In genomic region chr11:101140164-101140819, GRCm38 (mm10) we compare ENCODE assay signal across 8 mouse cellular contexts. TPM values are rescaled to one million over a fixed set of nuclear protein-coding genes. Genes with fewer than 3 reads are reported as not detected.
DNase-seq lines count a peak whose midpoint lies in the region; ATAC-seq lines count a peak whose summit lies in the region.

No protein-coding gene starts in this region.

- peak overlapping the region; percentile 49 for H3K4me2 ChIP-seq in embryonic facial prominence, embryonic 15.5 days (replicated peaks)
- H3K4me2 ChIP-seq in intestine, embryonic 14.5 days (ENCODE audit: low read length), result peak overlapping the region; percentile 46

- H3K27me3 ChIP-seq in heart, embryonic 10.5 days (ENCODE audit: insufficient read depth, poor library complexity, severe bottlenecking), result peaks cover 19% of the 10 kb centered on the region; the same call in 1 of the 2 replicates
- H3K27me3 ChIP-seq in embryonic facial prominence, embryonic 15.5 days, result no peaks in the 10 kb centered on the region
- 0 out of 2 replicates have a peak, but pooled peaks cover 7% of the 10 kb centered on the region for H3K27me3 ChIP-seq in intestine, embryonic 14.5 days (replicated peaks; ENCODE audit: control insufficient read depth, insufficient read depth, low read length)

- H3K9ac ChIP-seq in embryonic facial prominence, embryonic 15.5 days, result no peak overlapping the region
- H3K9ac ChIP-seq in intestine, embryonic 14.5 days (ENCODE audit: low read length), result no peak overlapping the region

- no peaks in the 10 kb centered on the region for H3K9me3 ChIP-seq in heart, embryonic 10.5 days
- H3K9me3 ChIP-seq in embryonic facial prominence, embryonic 15.5 days (replicated peaks), result no peaks in the 10 kb centered on the region
- no peaks in the 10 kb centered on the region for H3K9me3 ChIP-seq in intestine, embryonic 14.5 days (ENCODE audit: control insufficient read depth, low read length)

- intact Hi-C loops in heart, postnatal 25 days (cut with DNase I), result no loop called here
- intact Hi-C loops in left cerebral cortex, postnatal 4 days (cut with DNase I), result no loop called here

- peak overlapping the region; percentile 59 for H3K4me3 ChIP-seq in heart, embryonic 10.5 days
- peak overlapping the region; percentile 28 for H3K4me3 ChIP-seq in embryonic facial prominence, embryonic 15.5 days (replicated peaks)
- peak overlapping the region; percentile 15; the same call in 1 of the 2 replicates for H3K4me3 ChIP-seq in intestine, embryonic 14.5 days (ENCODE audit: low read depth, low read length)

- 35% methylated on average over 27 of the region's 27 CpGs for whole genome bisulfite sequencing in heart, embryonic 10.5 days
- WGBS in embryonic facial prominence, embryonic 15.5 days, result 30% methylated on average over 27 of the region's 27 CpGs
- WGBS in intestine, embryonic 14.5 days, result 52% methylated on average over 27 of the region's 27 CpGs

- DNase-seq in heart, embryonic 10.5 days (ENCODE audit: low spot score), result peak; percentile 80
- DNase-seq in heart, postnatal 25 days (ENCODE audit: low spot score), result no peak
- peak; percentile 65 for DNase-seq in intestine, embryonic 14.5 days (ENCODE audit: low spot score)
- DNase-seq in lung, postnatal 14 days, result peak; percentile 49
- no peak for DNase-seq in thymus, postnatal 10 days (ENCODE audit: low spot score in 2 of 2)
- no peak for DNase-seq in frontal cortex, postnatal 25 days (ENCODE audit: low spot score in 2 of 2)
- DNase-seq in left cerebral cortex, postnatal 4 days, result no peak

- H3K36me3 ChIP-seq in heart, embryonic 10.5 days, result no peaks in the 10 kb centered on the region
- H3K36me3 ChIP-seq in embryonic facial prominence, embryonic 15.5 days, result no peaks in the 10 kb centered on the region
- no peaks in the 10 kb centered on the region for H3K36me3 ChIP-seq in intestine, embryonic 14.5 days (ENCODE audit: control insufficient read depth, insufficient read depth, low read length)

- peak overlapping the region; percentile 71 for H3K27ac ChIP-seq in heart, embryonic 10.5 days
- peak overlapping the region; percentile 39; the same call in 1 of the 2 replicates for H3K27ac ChIP-seq in embryonic facial prominence, embryonic 15.5 days (replicated peaks)
- H3K27ac ChIP-seq in intestine, embryonic 14.5 days (ENCODE audit: low read depth), result no peak overlapping the region

- H3K4me1 ChIP-seq in heart, embryonic 10.5 days, result peaks cover 27% of the 10 kb centered on the region
- H3K4me1 ChIP-seq in embryonic facial prominence, embryonic 15.5 days, result peaks cover 16% of the 10 kb centered on the region; the same call in 1 of the 2 replicates
- H3K4me1 ChIP-seq in intestine, embryonic 14.5 days (replicated peaks; ENCODE audit: control insufficient read depth, insufficient read depth, low read length), result peaks cover 13% of the 10 kb centered on the region

- ATAC-seq in embryonic facial prominence, embryonic 15.5 days (ENCODE audit: insufficient number of reproducible peaks, low FRiP score, low TSS enrichment, low read depth), result peak; percentile 47; the same call in 1 of the 2 replicates
- no peak for ATAC-seq in intestine, embryonic 14.5 days (replicated peaks; ENCODE audit: low FRiP score, low TSS enrichment, low read depth)

RNA-seq across cellular contexts. Expression of gene Tubg2, which starts 15.4 kb away (rescaled TPM):
- 3.0 and 4.2 TPM in 2 replicates for polyA plus RNA-seq in heart, embryonic 10.5 days (2016; fragmentation: Nextera tagmentation; extraction: Ambion mirVana)
- total RNA-seq in heart, postnatal 25 days (2021), result 1 to 10 TPM; 2.5 to 3.9 TPM
- polyA plus RNA-seq in embryonic facial prominence, embryonic 15.5 days (2015; fragmentation: Nextera tagmentation; extraction: Ambion mirVana), result 11.1 and 11.9 TPM in 2 replicates
- 5.8 and 7.4 TPM in 2 replicates for polyA plus RNA-seq in intestine, embryonic 14.5 days (2014; fragmentation: Nextera tagmentation; extraction: Ambion mirVana)
- total RNA-seq in left cerebral cortex, postnatal 4 days (2021), result 10 to 100 TPM; 38.6 to 41.6 TPM

RNA-seq across cellular contexts. Expression of gene Tubg1, which starts 20.6 kb away (rescaled TPM):
- polyA plus RNA-seq in heart, embryonic 10.5 days (2016; fragmentation: Nextera tagmentation; extraction: Ambion mirVana), result 103 and 110 TPM in 2 replicates
- 10 to 100 TPM; 24.4 to 27.3 TPM for total RNA-seq in heart, postnatal 25 days (2021)
- 69.7 and 73.4 TPM in 2 replicates for polyA plus RNA-seq in embryonic facial prominence, embryonic 15.5 days (2015; fragmentation: Nextera tagmentation; extraction: Ambion mirVana)
- 71.2 and 73.8 TPM in 2 replicates for polyA plus RNA-seq in intestine, embryonic 14.5 days (2014; fragmentation: Nextera tagmentation; extraction: Ambion mirVana)
- 10 to 100 TPM; 42.9 TPM for total RNA-seq in left cerebral cortex, postnatal 4 days (2021)

RNA-seq across cellular contexts. Expression of gene Retreg3, which starts 20.6 kb away (rescaled TPM):
- polyA plus RNA-seq in heart, embryonic 10.5 days (2016; fragmentation: Nextera tagmentation; extraction: Ambion mirVana), result 12.6 and 13.0 TPM in 2 replicates
- 10 to 100 TPM; 34.0 to 35.5 TPM for total RNA-seq in heart, postnatal 25 days (2021)
- polyA plus RNA-seq in embryonic facial prominence, embryonic 15.5 days (2015; fragmentation: Nextera tagmentation; extraction: Ambion mirVana), result 25.3 and 26.7 TPM in 2 replicates
- polyA plus RNA-seq in intestine, embryonic 14.5 days (2014; fragmentation: Nextera tagmentation; extraction: Ambion mirVana), result 7.2 and 8.0 TPM in 2 replicates
- 10 to 100 TPM; 48.9 to 49.2 TPM for total RNA-seq in left cerebral cortex, postnatal 4 days (2021)

RNA-seq across cellular contexts. Expression of gene Cntnap1, which starts 30.0 kb away (rescaled TPM):
- 0.39 and 0.44 TPM in 2 replicates for polyA plus RNA-seq in heart, embryonic 10.5 days (2016; fragmentation: Nextera tagmentation; extraction: Ambion mirVana)
- total RNA-seq in heart, postnatal 25 days (2021), result 1 to 10 TPM; 1.7 to 2.4 TPM
- polyA plus RNA-seq in embryonic facial prominence, embryonic 15.5 days (2015; fragmentation: Nextera tagmentation; extraction: Ambion mirVana), result 2.0 and 2.2 TPM in 2 replicates
- polyA plus RNA-seq in intestine, embryonic 14.5 days (2014; fragmentation: Nextera tagmentation; extraction: Ambion mirVana), result 1.2 and 1.4 TPM in 2 replicates
- 1 to 10 TPM; 4.8 to 7.4 TPM for total RNA-seq in left cerebral cortex, postnatal 4 days (2021)

RNA-seq across cellular contexts. Expression of gene Plekhh3, which starts 30.9 kb away (rescaled TPM):
- 5.6 and 6.4 TPM in 2 replicates for polyA plus RNA-seq in heart, embryonic 10.5 days (2016; fragmentation: Nextera tagmentation; extraction: Ambion mirVana)
- 10 to 100 TPM; 24.5 to 28.5 TPM for total RNA-seq in heart, postnatal 25 days (2021)
- 27.2 and 28.7 TPM in 2 replicates for polyA plus RNA-seq in embryonic facial prominence, embryonic 15.5 days (2015; fragmentation: Nextera tagmentation; extraction: Ambion mirVana)
- polyA plus RNA-seq in intestine, embryonic 14.5 days (2014; fragmentation: Nextera tagmentation; extraction: Ambion mirVana), result 12.8 and 13.8 TPM in 2 replicates
- total RNA-seq in left cerebral cortex, postnatal 4 days (2021), result 1 to 10 TPM; 5.6 to 6.1 TPM

Comparison
In these comparisons a context has a peak if more than half of its experiments do, and no peak if none do; other contexts are left out.
1. DNase-seq: peak in heart, embryonic 10.5 days (single experiment), intestine, embryonic 14.5 days (single experiment) and lung, postnatal 14 days (single experiment); none in heart, postnatal 25 days (single experiment), thymus, postnatal 10 days (0 of 2), frontal cortex, postnatal 25 days (0 of 2) and left cerebral cortex, postnatal 4 days (single experiment).
2. Peak in every context shown above with its lines, with median percentiles within 50 percentile points of each other: H3K4me3 ChIP-seq.